ENCODE assay signal across 32 mouse cellular contexts in the genomic region with DNA sequence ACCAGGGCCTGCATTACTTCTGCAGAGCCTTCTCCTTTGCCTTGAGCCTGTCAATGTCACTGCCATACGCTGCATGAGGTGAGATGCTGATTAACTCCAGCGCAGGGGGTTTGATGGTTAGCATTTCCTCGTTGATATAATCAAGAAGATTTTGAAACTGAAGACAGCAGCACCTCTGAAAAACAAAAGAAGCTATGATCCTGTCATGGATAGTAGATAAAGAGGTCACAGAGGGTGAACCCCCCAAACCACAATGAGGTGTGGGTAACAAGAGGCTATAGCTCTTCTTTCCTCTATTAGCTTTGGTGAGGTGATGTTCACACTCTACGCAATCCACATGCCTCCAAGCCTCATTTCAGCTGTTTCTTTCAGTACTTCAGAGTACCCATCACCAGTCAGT. TPM values are rescaled to one million over a fixed set of nuclear protein-coding genes. Genes with fewer than 3 reads are reported as not detected.
"Had no signal": no experiment of that assay in that cellular context is flagged by ENCODE, and none has a peak within 500 bp of the region (broad histone marks: within the 10 kb centered on the region; RNA-seq: fewer than 3 reads in every experiment).

No protein-coding gene starts in this region.

- DNase-seq: cerebellum, adult 9-10 months; cerebellum, adult 9-11 months; cerebellum, postnatal 10 days; cerebellum, postnatal 14 days; cerebellum, postnatal 25 days; cerebellum, postnatal 36 days; embryo, embryonic 11 days; forebrain, postnatal 0 days; gastrocnemius, adult 2 months; gastrocnemius, postnatal 10 days; gastrocnemius, postnatal 14 days; gastrocnemius, postnatal 25 days; gastrocnemius, postnatal 36 days; heart, adult 11 months; heart, adult 18-20 months; heart, adult 2 months had no signal

- ATAC-seq: forebrain, embryonic 13.5 days; forebrain, embryonic 14.5 days; forebrain, embryonic 15.5 days; forebrain, embryonic 16.5 days; forebrain, postnatal 0 days had no signal

RNA-seq across cellular contexts. Expression of gene Erich6, which starts 12.0 kb away (rescaled TPM):
- total RNA-seq: common myeloid progenitor, adult 5-6 weeks; gastrocnemius, adult 18-20 months; gastrocnemius, adult 2 months; gastrocnemius, adult 8-10 months; gastrocnemius, postnatal 25 days; gastrocnemius, postnatal 36 days; granulocyte monocyte progenitor cell, adult 5-6 weeks; heart, adult 18-20 months; heart, adult 2 months; heart, adult 8-10 months had no signal
- polyA plus RNA-seq: embryonic facial prominence, embryonic 10.5 days; embryonic facial prominence, embryonic 11.5 days; embryonic facial prominence, embryonic 12.5 days; embryonic facial prominence, embryonic 15.5 days; erythroblast, embryonic 14.5 days; forebrain, embryonic 10.5 days; forebrain, embryonic 11.5 days; forebrain, embryonic 16.5 days had no signal
